Mouse (Mus musculus): Measurements from ENCODE around the gene Urah. TPM values are rescaled to one million over a fixed set of nuclear protein-coding genes. Genes with fewer than 3 reads are reported as not detected.
A peak's percentile ranks its signal among the peaks of the same experiment; 100 is the strongest.

Gene Urah
- polyA plus RNA-seq, 1 experiment from 2014 or later: not detected

- ATAC-seq: no peak
- no peak overlapping the region for H3K4me2 ChIP-seq (ENCODE audit: low read length)
- no peak overlapping the region for H3K27ac ChIP-seq (ENCODE audit: low read length)
- H3K4me1 ChIP-seq (replicated peaks; ENCODE audit: control insufficient read depth, insufficient read depth, low read length): no peaks in the 10 kb centered on the region
- H3K4me3 ChIP-seq (replicated peaks; ENCODE audit: low read length): no peak overlapping the region
- H3K9ac ChIP-seq (replicated peaks; ENCODE audit: low read depth, low read length): no peak overlapping the region
- H3K36me3 ChIP-seq (ENCODE audit: control insufficient read depth, insufficient read depth): no peaks in the 10 kb centered on the region
- 76% methylated on average over 2 of the region's 2 CpGs for WGBS
- H3K9me3 ChIP-seq (ENCODE audit: control insufficient read depth, low read length): no peaks in the 10 kb centered on the region
- H3K27me3 ChIP-seq (replicated peaks; ENCODE audit: control insufficient read depth, insufficient read depth, low read length): no peaks in the 10 kb centered on the region; the same call in 1 of the 2 replicates
Observed at GRCm38 (mm10) chr7:140835758-140836087, 905 bp downstream of the Urah start.

- WGBS: 75% methylated on average over 9 of the region's 9 CpGs
- Histone ChIP-seq H3K9ac (replicated peaks; ENCODE audit: low read depth, low read length) (no peak overlapping the region), H3K36me3 (ENCODE audit: control insufficient read depth, insufficient read depth) (no peaks in the 10 kb centered on the region), H3K9me3 (ENCODE audit: control insufficient read depth, low read length) (no peaks in the 10 kb centered on the region), H3K27ac (ENCODE audit: low read length) (no peak overlapping the region), H3K4me2 (ENCODE audit: low read length) (no peak overlapping the region), H3K4me3 (replicated peaks; ENCODE audit: low read length) (no peak overlapping the region), H3K27me3 (replicated peaks; ENCODE audit: control insufficient read depth, insufficient read depth, low read length) (no peaks in the 10 kb centered on the region; the same call in 1 of the 2 replicates), H3K4me1 (replicated peaks; ENCODE audit: control insufficient read depth, insufficient read depth, low read length) (no peaks in the 10 kb centered on the region)
- no peak for ATAC-seq
Observed at GRCm38 (mm10) chr7:140836243-140837115, 1.7 kb downstream of the Urah start.

- WGBS: 63% methylated on average over 5 of the region's 5 CpGs
- Histone ChIP-seq H3K27ac (ENCODE audit: low read length) (no peak overlapping the region), H3K4me2 (ENCODE audit: low read length) (no peak overlapping the region), H3K4me1 (replicated peaks; ENCODE audit: control insufficient read depth, insufficient read depth, low read length) (no peaks in the 10 kb centered on the region), H3K36me3 (ENCODE audit: control insufficient read depth, insufficient read depth) (no peaks in the 10 kb centered on the region), H3K9me3 (ENCODE audit: control insufficient read depth, low read length) (no peaks in the 10 kb centered on the region), H3K4me3 (replicated peaks; ENCODE audit: low read length) (no peak overlapping the region), H3K27me3 (replicated peaks; ENCODE audit: control insufficient read depth, insufficient read depth, low read length) (no peaks in the 10 kb centered on the region; the same call in 1 of the 2 replicates), H3K9ac (replicated peaks; ENCODE audit: low read depth, low read length) (no peak overlapping the region)
- ATAC-seq: no peak
Observed at GRCm38 (mm10) chr7:140839556-140839955, 4.7 kb downstream of the Urah start.

GRCm38 (mm10) chr7:140840750-140841735 is 6.2 kb downstream of the Urah start:
- no peak for ATAC-seq
- Histone ChIP-seq H3K27me3 (replicated peaks; ENCODE audit: control insufficient read depth, insufficient read depth, low read length) (no peaks in the 10 kb centered on the region; the same call in 1 of the 2 replicates), H3K9ac (replicated peaks; ENCODE audit: low read depth, low read length) (no peak overlapping the region), H3K9me3 (ENCODE audit: control insufficient read depth, low read length) (no peaks in the 10 kb centered on the region), H3K4me1 (replicated peaks; ENCODE audit: control insufficient read depth, insufficient read depth, low read length) (no peaks in the 10 kb centered on the region), H3K36me3 (ENCODE audit: control insufficient read depth, insufficient read depth) (no peaks in the 10 kb centered on the region), H3K4me3 (replicated peaks; ENCODE audit: low read length) (no peak overlapping the region), H3K27ac (ENCODE audit: low read length) (no peak overlapping the region), H3K4me2 (ENCODE audit: low read length) (no peak overlapping the region)
- 38% methylated on average over 18 of the region's 19 CpGs for WGBS

- WGBS: 76% methylated on average over 7 of the region's 7 CpGs
- no peak overlapping the region for H3K9ac ChIP-seq (replicated peaks; ENCODE audit: low read depth, low read length)
- no peak overlapping the region for H3K4me2 ChIP-seq (ENCODE audit: low read length)
- H3K4me3 ChIP-seq (replicated peaks; ENCODE audit: low read length): no peak overlapping the region
- H3K27ac ChIP-seq (ENCODE audit: low read length): no peak overlapping the region
- H3K27me3 ChIP-seq (replicated peaks; ENCODE audit: control insufficient read depth, insufficient read depth, low read length): no peaks in the 10 kb centered on the region; the same call in 1 of the 2 replicates
- no peaks in the 10 kb centered on the region for H3K36me3 ChIP-seq (ENCODE audit: control insufficient read depth, insufficient read depth)
- H3K4me1 ChIP-seq (replicated peaks; ENCODE audit: control insufficient read depth, insufficient read depth, low read length): 0 out of 2 replicates have a peak, but pooled peaks cover 4% of the 10 kb centered on the region
- ATAC-seq: no peak
- no peaks in the 10 kb centered on the region for H3K9me3 ChIP-seq (ENCODE audit: control insufficient read depth, low read length)
Observed at GRCm38 (mm10) chr7:140843806-140844205, 9.0 kb downstream of the Urah start.

- H3K4me2 ChIP-seq (ENCODE audit: low read length): no peak within 1 kb of the TSS
- H3K4me3 ChIP-seq (replicated peaks; ENCODE audit: low read length): no peak within 1 kb of the TSS
- H3K27ac ChIP-seq (ENCODE audit: low read length): no peak within 1 kb of the TSS
- no peaks in the 10 kb centered on the region for H3K9me3 ChIP-seq (ENCODE audit: control insufficient read depth, low read length)
- WGBS: 25% methylated on average over 14 of the region's 14 CpGs
- 0 out of 2 replicates have a peak, but pooled peaks cover 4% of the 10 kb centered on the region for H3K4me1 ChIP-seq (replicated peaks; ENCODE audit: control insufficient read depth, insufficient read depth, low read length)
- no peaks in the 10 kb centered on the region; the same call in 1 of the 2 replicates for H3K27me3 ChIP-seq (replicated peaks; ENCODE audit: control insufficient read depth, insufficient read depth, low read length)
- peak; percentile 88 for ATAC-seq
- H3K36me3 ChIP-seq (ENCODE audit: control insufficient read depth, insufficient read depth): no peaks in the 10 kb centered on the region
- H3K9ac ChIP-seq (replicated peaks; ENCODE audit: low read depth, low read length): no peak within 1 kb of the TSS
Observed at GRCm38 (mm10) chr7:140844905-140845665, 10.3 kb downstream of the Urah start, which contains the start of gene Scgb1c1. Scgb1c1 (plus strand) TSS chr7:140845547.

GRCm38 (mm10) chr7:140845683-140846082 is 10.9 kb downstream of the Urah start:
- ATAC-seq: no peak
- Histone ChIP-seq H3K36me3 (ENCODE audit: control insufficient read depth, insufficient read depth) (no peaks in the 10 kb centered on the region), H3K27ac (ENCODE audit: low read length) (no peak overlapping the region), H3K4me3 (replicated peaks; ENCODE audit: low read length) (no peak overlapping the region), H3K9me3 (ENCODE audit: control insufficient read depth, low read length) (no peaks in the 10 kb centered on the region), H3K4me1 (replicated peaks; ENCODE audit: control insufficient read depth, insufficient read depth, low read length) (0 out of 2 replicates have a peak, but pooled peaks cover 4% of the 10 kb centered on the region), H3K9ac (replicated peaks; ENCODE audit: low read depth, low read length) (no peak overlapping the region), H3K27me3 (replicated peaks; ENCODE audit: control insufficient read depth, insufficient read depth, low read length) (no peaks in the 10 kb centered on the region; the same call in 1 of the 2 replicates), H3K4me2 (ENCODE audit: low read length) (no peak overlapping the region)
- WGBS: 70% methylated on average over 4 of the region's 4 CpGs

GRCm38 (mm10) chr7:140846676-140847075 is 11.9 kb downstream of the Urah start:
- H3K27ac ChIP-seq (ENCODE audit: low read length): no peak overlapping the region
- H3K4me2 ChIP-seq (ENCODE audit: low read length): no peak overlapping the region
- no peak overlapping the region for H3K9ac ChIP-seq (replicated peaks; ENCODE audit: low read depth, low read length)
- 0 out of 2 replicates have a peak, but pooled peaks cover 4% of the 10 kb centered on the region for H3K4me1 ChIP-seq (replicated peaks; ENCODE audit: control insufficient read depth, insufficient read depth, low read length)
- H3K36me3 ChIP-seq (ENCODE audit: control insufficient read depth, insufficient read depth): 0 out of 2 replicates have a peak, but pooled peaks cover 3% of the 10 kb centered on the region
- no peak overlapping the region for H3K4me3 ChIP-seq (replicated peaks; ENCODE audit: low read length)
- H3K9me3 ChIP-seq (ENCODE audit: control insufficient read depth, low read length): no peaks in the 10 kb centered on the region
- 85% methylated on average over 10 of the region's 10 CpGs for WGBS
- no peak for ATAC-seq
- H3K27me3 ChIP-seq (replicated peaks; ENCODE audit: control insufficient read depth, insufficient read depth, low read length): no peaks in the 10 kb centered on the region; the same call in 1 of the 2 replicates
